In the genomic region with DNA sequence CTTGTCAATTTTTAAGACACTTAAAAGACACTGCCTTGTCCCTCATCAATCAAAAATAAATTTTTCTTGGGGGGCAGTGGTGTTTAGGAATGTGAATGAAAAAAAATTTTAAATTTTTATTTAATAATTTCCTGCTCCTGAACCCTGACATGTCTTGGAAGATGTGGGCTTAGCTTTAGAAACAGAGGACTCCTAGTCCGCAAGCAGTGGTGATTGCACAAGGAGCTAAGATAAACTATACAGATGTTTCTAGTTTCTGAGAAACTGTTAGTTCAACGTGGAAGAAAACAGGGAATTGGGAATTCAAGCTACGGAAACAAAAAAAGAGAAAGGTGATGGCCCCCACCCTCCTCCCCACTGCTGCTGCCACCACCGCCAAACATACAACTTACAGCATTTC, we compare ENCODE assay signal across 14 mouse cellular contexts. TPM values are rescaled to one million over a fixed set of nuclear protein-coding genes. Genes with fewer than 3 reads are reported as not detected.
DNase-seq lines count a peak whose midpoint lies in the region; ATAC-seq and TF ChIP-seq lines count a peak whose summit lies in the region.
"Had no signal": no experiment of that assay in that cellular context is flagged by ENCODE, and none has a peak within 500 bp of the region (broad histone marks: within the 10 kb centered on the region; RNA-seq: fewer than 3 reads in every experiment).

No protein-coding gene starts in this region.

- WGBS in heart, embryonic 15.5 days: 66% methylated on average over 4 of the region's 4 CpGs
- WGBS in lung, embryonic 16.5 days: 51% methylated on average over 4 of the region's 4 CpGs
- 63% methylated on average over 4 of the region's 4 CpGs for WGBS in intestine, embryonic 16.5 days
- 56% methylated on average over 4 of the region's 4 CpGs for WGBS in stomach, postnatal 0 days

- no peaks in the 10 kb centered on the region for H3K27me3 ChIP-seq in heart, embryonic 15.5 days
- H3K27me3 ChIP-seq in lung, embryonic 16.5 days (ENCODE audit: control insufficient read depth, insufficient read depth, low read depth, low read length): no peaks in the 10 kb centered on the region
- H3K27me3 ChIP-seq in intestine, embryonic 16.5 days (replicated peaks; ENCODE audit: control insufficient read depth, insufficient read depth, low read length): no peaks in the 10 kb centered on the region
- no peaks in the 10 kb centered on the region for H3K27me3 ChIP-seq in stomach, postnatal 0 days (ENCODE audit: control insufficient read depth, insufficient read depth, low read length)
- H3K27me3 ChIP-seq: forebrain, embryonic 12.5 days; neural tube, embryonic 12.5 days had no signal

- 0 out of 2 replicates have a peak, but pooled peaks cover 2% of the 10 kb centered on the region for H3K36me3 ChIP-seq in heart, embryonic 15.5 days
- H3K36me3 ChIP-seq in lung, embryonic 16.5 days (ENCODE audit: control insufficient read depth, insufficient read depth, low read length): no peaks in the 10 kb centered on the region
- H3K36me3 ChIP-seq in intestine, embryonic 16.5 days (ENCODE audit: control insufficient read depth, insufficient read depth, low read length): no peaks in the 10 kb centered on the region
- H3K36me3 ChIP-seq in stomach, postnatal 0 days (ENCODE audit: control insufficient read depth, insufficient read depth, low read length): no peaks in the 10 kb centered on the region
- H3K36me3 ChIP-seq: neural tube, embryonic 12.5 days had no signal

- no peak overlapping the region for H3K9ac ChIP-seq in heart, embryonic 15.5 days
- no peak overlapping the region for H3K9ac ChIP-seq in lung, embryonic 16.5 days (ENCODE audit: low read length)
- H3K9ac ChIP-seq in intestine, embryonic 16.5 days (ENCODE audit: low read depth, low read length): no peak overlapping the region
- no peak overlapping the region for H3K9ac ChIP-seq in stomach, postnatal 0 days (ENCODE audit: low read length)
- H3K9ac ChIP-seq: forebrain, embryonic 12.5 days; neural tube, embryonic 12.5 days had no signal

- no peak for ATAC-seq in heart, embryonic 15.5 days (replicated peaks; ENCODE audit: insufficient number of reproducible peaks, insufficient read depth, low FRiP score, low read depth)
- ATAC-seq in lung, embryonic 16.5 days (ENCODE audit: low read depth): peak; percentile 65
- no peak for ATAC-seq in intestine, embryonic 16.5 days
- no peak for ATAC-seq in stomach, postnatal 0 days (ENCODE audit: low FRiP score, low TSS enrichment)

- TF ChIP-seq EP300 in stomach, postnatal 0 days (optimal IDR thresholded peaks at IDR 0.05): no peak

- no peaks in the 10 kb centered on the region for H3K9me3 ChIP-seq in heart, embryonic 15.5 days (replicated peaks)
- H3K9me3 ChIP-seq in lung, embryonic 16.5 days (ENCODE audit: control insufficient read depth, low read length): no peaks in the 10 kb centered on the region
- H3K9me3 ChIP-seq in intestine, embryonic 16.5 days (ENCODE audit: control insufficient read depth, low read length): no peaks in the 10 kb centered on the region
- no peaks in the 10 kb centered on the region for H3K9me3 ChIP-seq in stomach, postnatal 0 days (ENCODE audit: control insufficient read depth, low read length)
- H3K9me3 ChIP-seq: forebrain, embryonic 12.5 days; neural tube, embryonic 12.5 days had no signal

- peak overlapping the region; percentile 62; the same call in 1 of the 2 replicates for H3K27ac ChIP-seq in heart, embryonic 15.5 days
- H3K27ac ChIP-seq in lung, embryonic 16.5 days (ENCODE audit: low read length): peak overlapping the region; percentile 90
- H3K27ac ChIP-seq in intestine, embryonic 16.5 days (ENCODE audit: low read length): peak overlapping the region; percentile 73
- peak overlapping the region; percentile 75; the same call in 1 of the 2 replicates for H3K27ac ChIP-seq in stomach, postnatal 0 days (replicated peaks)
- H3K27ac ChIP-seq: forebrain, embryonic 12.5 days; left cerebral cortex, adult 2 months; neural tube, embryonic 12.5 days had no signal

- 0 out of 2 replicates have a peak overlapping the region, but pooled peaks have one; percentile 8 for H3K4me2 ChIP-seq in heart, embryonic 15.5 days
- H3K4me2 ChIP-seq in lung, embryonic 16.5 days (ENCODE audit: low read depth, low read length): no peak overlapping the region
- no peak overlapping the region for H3K4me2 ChIP-seq in intestine, embryonic 16.5 days (ENCODE audit: low read depth, low read length)
- no peak overlapping the region; the same call in 1 of the 2 replicates for H3K4me2 ChIP-seq in stomach, postnatal 0 days (replicated peaks; ENCODE audit: low read depth)
- H3K4me2 ChIP-seq: forebrain, embryonic 12.5 days; neural tube, embryonic 12.5 days had no signal

- DNase-seq in heart, adult 18-20 months: no peak
- no peak for DNase-seq in lung, postnatal 25 days (ENCODE audit: low spot score)
- no peak for DNase-seq in stomach, postnatal 0 days (ENCODE audit: low spot score)
- DNase-seq in adrenal gland, postnatal 10 days: no peak
- DNase-seq in embryo, embryonic 10 days (ENCODE audit: low spot score): no peak
- DNase-seq: adrenal gland, adult 2 months; gastrocnemius, adult 2 months; lung, adult 2 months had no signal

- H3K4me1 ChIP-seq in heart, embryonic 15.5 days (replicated peaks): peaks cover 23% of the 10 kb centered on the region
- peaks cover 29% of the 10 kb centered on the region for H3K4me1 ChIP-seq in lung, embryonic 16.5 days (replicated peaks; ENCODE audit: control insufficient read depth, insufficient read depth, low read length)
- peaks cover 25% of the 10 kb centered on the region for H3K4me1 ChIP-seq in intestine, embryonic 16.5 days (ENCODE audit: control insufficient read depth, insufficient read depth, low read length)
- peaks cover 2% of the 10 kb centered on the region; the same call in 1 of the 2 replicates for H3K4me1 ChIP-seq in stomach, postnatal 0 days (replicated peaks; ENCODE audit: control insufficient read depth, insufficient read depth)
- H3K4me1 ChIP-seq: neural tube, embryonic 12.5 days had no signal

- H3K4me3 ChIP-seq in heart, embryonic 15.5 days: no peak overlapping the region
- no peak overlapping the region for H3K4me3 ChIP-seq in lung, embryonic 16.5 days (ENCODE audit: low read length)
- no peak overlapping the region for H3K4me3 ChIP-seq in intestine, embryonic 16.5 days (ENCODE audit: low read length)
- H3K4me3 ChIP-seq in stomach, postnatal 0 days (ENCODE audit: low read depth, low read length): no peak overlapping the region
- H3K4me3 ChIP-seq: forebrain, embryonic 12.5 days; gastrocnemius, adult 2 months; left cerebral cortex, adult 2 months; neural tube, embryonic 12.5 days had no signal

- no peak for TF ChIP-seq CTCF in stomach, postnatal 0 days (IDR thresholded peaks at IDR 0.05; ENCODE audit: low read depth)

RNA-seq across cellular contexts. Expression of gene Tubd1, which starts 27.1 kb away (rescaled TPM):
- polyA plus RNA-seq in heart, embryonic 15.5 days (2015; fragmentation: Nextera tagmentation; extraction: Ambion mirVana): 11.7 and 13.1 TPM in 2 replicates
- total RNA-seq in heart, adult 18-20 months (2021): 1 to 10 TPM; 5.3 TPM
- 13.3 and 14.0 TPM in 2 replicates for polyA plus RNA-seq in lung, embryonic 16.5 days (2015; fragmentation: Nextera tagmentation; extraction: Ambion mirVana)
- polyA plus RNA-seq in intestine, embryonic 16.5 days (2015; fragmentation: Nextera tagmentation; extraction: Ambion mirVana): 9.3 and 11.4 TPM in 2 replicates
- 7.6 and 7.8 TPM in 2 replicates for polyA plus RNA-seq in stomach, postnatal 0 days (2015; fragmentation: Nextera tagmentation; extraction: Ambion mirVana)
- total RNA-seq in adrenal gland, postnatal 10 days (2021): 1 to 10 TPM; 7.5 to 8.2 TPM

RNA-seq across cellular contexts. Expression of gene Rps6kb1, which starts 27.3 kb away (rescaled TPM):
- 38.4 and 44.1 TPM in 2 replicates for polyA plus RNA-seq in heart, embryonic 15.5 days (2015; fragmentation: Nextera tagmentation; extraction: Ambion mirVana)
- 10 to 100 TPM; 20.0 to 22.1 TPM for total RNA-seq in heart, adult 18-20 months (2021)
- 56.4 and 62.1 TPM in 2 replicates for polyA plus RNA-seq in lung, embryonic 16.5 days (2015; fragmentation: Nextera tagmentation; extraction: Ambion mirVana)
- 45.2 and 56.8 TPM in 2 replicates for polyA plus RNA-seq in intestine, embryonic 16.5 days (2015; fragmentation: Nextera tagmentation; extraction: Ambion mirVana)
- 40.7 and 42.3 TPM in 2 replicates for polyA plus RNA-seq in stomach, postnatal 0 days (2015; fragmentation: Nextera tagmentation; extraction: Ambion mirVana)
- total RNA-seq in adrenal gland, postnatal 10 days (2021): 10 to 100 TPM; 33.3 to 37.8 TPM
